ENCODE assay signal across 17 mouse cellular contexts in genomic region chr13:37651221-37651946, GRCm38 (mm10).
"Had no signal": no experiment of that assay in that cellular context is flagged by ENCODE, and none has a peak within 500 bp of the region (broad histone marks: within the 10 kb centered on the region; RNA-seq: fewer than 3 reads in every experiment).

No protein-coding gene starts in this region.

- H3K4me2 ChIP-seq: liver, embryonic 11.5 days; liver, embryonic 15.5 days; lung, embryonic 15.5 days; midbrain, embryonic 11.5 days; midbrain, embryonic 15.5 days; neural tube, embryonic 13.5 days had no signal

- H3K27me3 ChIP-seq: liver, embryonic 15.5 days; lung, embryonic 15.5 days; megakaryocyte, embryonic 14.5 days; midbrain, embryonic 15.5 days; neural tube, embryonic 13.5 days had no signal

- DNase-seq: kidney, adult 11 months; kidney, adult 9 months; kidney, postnatal 4 days; right cerebral cortex, postnatal 14 days; thymus, postnatal 4 days had no signal

- H3K9me3 ChIP-seq: limb, embryonic 10.5 days; liver, embryonic 15.5 days; lung, embryonic 15.5 days; midbrain, embryonic 15.5 days; neural tube, embryonic 13.5 days had no signal

- H3K4me3 ChIP-seq: layer of hippocampus, adult 2 months; limb, embryonic 10.5 days; liver, embryonic 15.5 days; lung, embryonic 15.5 days; megakaryocyte, embryonic 14.5 days; midbrain, embryonic 15.5 days; neural tube, embryonic 13.5 days had no signal

- H3K9ac ChIP-seq: liver, embryonic 15.5 days; lung, embryonic 15.5 days; midbrain, embryonic 15.5 days; neural tube, embryonic 13.5 days had no signal

- H3K4me1 ChIP-seq: limb, embryonic 10.5 days; lung, embryonic 15.5 days; midbrain, embryonic 15.5 days; neural tube, embryonic 13.5 days had no signal

- H3K36me3 ChIP-seq: limb, embryonic 10.5 days; liver, embryonic 15.5 days; lung, embryonic 15.5 days; midbrain, embryonic 15.5 days; neural tube, embryonic 13.5 days had no signal

- ATAC-seq: midbrain, embryonic 15.5 days had no signal

- H3K27ac ChIP-seq: kidney, postnatal 0 days; layer of hippocampus, adult 2 months; limb, embryonic 10.5 days; liver, embryonic 15.5 days; lung, embryonic 15.5 days; macrophage; midbrain, embryonic 15.5 days; neural tube, embryonic 13.5 days; stomach, postnatal 0 days had no signal
